Mouse (Mus musculus): ENCODE data around the gene Tmem216. TPM values are rescaled to one million over a fixed set of nuclear protein-coding genes. Genes with fewer than 3 reads are reported as not detected.
A peak's percentile ranks its signal among the peaks of the same experiment; 100 is the strongest.

The Tmem216 gene
- 60.0 and 65.8 TPM in 2 replicates for polyA plus RNA-seq (2014; fragmentation: Nextera tagmentation; extraction: Ambion mirVana)

DNA sequence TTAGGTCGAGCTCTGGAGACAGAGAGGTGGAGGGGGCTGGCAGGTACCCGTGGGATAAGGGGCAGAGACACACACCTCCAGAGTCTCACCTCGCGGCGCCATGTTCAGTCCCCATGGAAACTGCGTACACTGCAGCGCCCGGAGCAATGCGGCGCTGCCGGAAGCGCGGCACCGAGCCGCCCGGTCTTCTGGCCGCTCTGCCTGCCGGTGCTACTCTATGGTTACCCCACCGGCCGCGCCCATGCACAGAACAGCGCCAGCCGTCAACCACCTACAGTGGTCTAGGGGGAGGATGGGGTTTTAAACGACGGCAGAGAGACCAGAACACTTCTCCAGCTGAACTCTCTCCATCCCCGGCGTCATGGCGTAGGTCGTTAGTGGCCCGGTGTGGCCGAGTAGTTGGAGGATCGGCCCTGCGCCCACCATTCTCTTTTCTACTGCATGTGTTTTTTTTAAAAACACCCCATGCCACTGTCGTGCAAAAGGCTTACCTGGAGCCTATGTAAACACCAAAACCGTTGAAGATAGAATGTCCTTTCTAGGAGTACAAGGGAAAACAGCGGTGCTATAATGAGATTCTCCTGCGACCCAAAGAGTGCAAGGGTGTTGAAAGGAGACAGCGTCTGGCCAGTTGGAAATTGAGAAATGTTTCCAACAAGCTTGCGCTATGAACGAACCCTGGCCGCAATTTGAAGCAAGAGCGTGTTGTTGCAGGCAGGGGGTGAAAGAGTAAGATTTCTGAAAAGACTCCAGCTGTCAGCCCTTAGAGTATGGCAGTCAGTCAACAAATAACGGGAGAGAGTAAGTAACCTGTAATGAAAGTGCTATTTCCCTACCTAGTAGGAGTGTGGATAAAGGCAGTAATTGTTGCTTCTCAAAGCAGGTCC is at the start of gene Tmem216:
Gene Tmem216 (minus strand): TSS at position 615 of the 887 bp plus-strand sequence.
- H3K27me3 ChIP-seq (ENCODE audit: control insufficient read depth, insufficient read depth, low read length), result no peaks in the 10 kb centered on the region
- H3K9ac ChIP-seq (replicated peaks; ENCODE audit: low read length), result peak within 1 kb of the TSS; percentile 67
- peak within 1 kb of the TSS; percentile 87 for H3K27ac ChIP-seq (replicated peaks; ENCODE audit: low read depth, low read length)
- H3K4me3 ChIP-seq (replicated peaks; ENCODE audit: low read depth, low read length), result peak within 1 kb of the TSS; percentile 55
- H3K36me3 ChIP-seq (ENCODE audit: control insufficient read depth, insufficient read depth, low read length), result peaks cover 31% of the 10 kb centered on the region
- no peaks in the 10 kb centered on the region for H3K9me3 ChIP-seq (ENCODE audit: control insufficient read depth, low read length)
- peak; percentile 93 for DNase-seq
- H3K4me2 ChIP-seq (ENCODE audit: low read length), result peak within 1 kb of the TSS; percentile 62
- H3K4me1 ChIP-seq (ENCODE audit: control insufficient read depth, insufficient read depth, low read length), result peaks cover 18% of the 10 kb centered on the region
- ATAC-seq (ENCODE audit: low FRiP score, low TSS enrichment), result peak; percentile 98
- 1% methylated on average over 43 of the region's 43 CpGs for WGBS

DNA sequence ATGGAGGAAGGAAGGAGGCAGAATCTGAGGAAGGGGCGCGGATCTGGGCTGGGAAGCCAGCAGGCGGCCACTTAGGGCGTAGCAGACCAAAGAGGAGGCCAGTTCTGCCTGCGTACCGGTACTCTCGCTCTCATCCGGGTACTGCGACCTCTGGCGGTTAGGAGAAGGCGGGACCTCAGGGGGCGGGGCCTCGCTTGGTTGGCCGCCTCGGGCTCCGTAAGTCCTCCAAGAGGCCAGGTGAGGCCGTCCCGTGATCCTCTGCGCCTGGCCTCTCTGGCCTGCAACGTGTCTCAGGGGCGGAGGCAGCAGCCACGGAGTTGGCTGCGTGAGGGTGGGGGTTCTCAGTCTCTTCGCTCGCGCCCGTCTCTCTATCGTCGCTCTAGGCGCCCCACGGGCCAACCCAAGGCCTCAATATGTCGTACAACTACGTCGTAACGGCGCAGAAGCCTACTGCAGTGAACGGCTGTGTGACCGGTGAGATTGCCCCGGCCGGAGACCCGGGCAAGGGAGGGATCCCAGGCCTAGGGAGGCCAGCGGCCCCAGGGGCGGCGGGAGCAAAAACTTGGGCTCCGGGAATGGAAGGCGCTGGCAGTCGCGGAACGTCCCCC is 49.4 kb upstream of the Tmem216 start, which contains the start of the genes Ddb1 and Tkfc:
Gene Ddb1 (plus strand): TSS at position 35 of the 608 bp plus-strand sequence.
Gene Tkfc (minus strand): TSS at position 362 of the 608 bp plus-strand sequence.
- H3K27me3 ChIP-seq (ENCODE audit: control insufficient read depth, insufficient read depth, low read length), result no peaks in the 10 kb centered on the region
- peak within 1 kb of the TSS; percentile 86 for H3K9ac ChIP-seq (replicated peaks; ENCODE audit: low read length)
- peak within 1 kb of the TSS; percentile 88 for H3K4me3 ChIP-seq (replicated peaks; ENCODE audit: low read depth, low read length)
- H3K4me1 ChIP-seq (ENCODE audit: control insufficient read depth, insufficient read depth, low read length), result peaks cover 26% of the 10 kb centered on the region
- H3K36me3 ChIP-seq (ENCODE audit: control insufficient read depth, insufficient read depth, low read length), result peaks cover 36% of the 10 kb centered on the region
- H3K4me2 ChIP-seq (ENCODE audit: low read length), result peak within 1 kb of the TSS; percentile 79
- no peaks in the 10 kb centered on the region for H3K9me3 ChIP-seq (ENCODE audit: control insufficient read depth, low read length)
- under 1% methylated on average over 49 of the region's 49 CpGs for WGBS
- ATAC-seq (ENCODE audit: low FRiP score, low TSS enrichment), result peak; percentile 96
- DNase-seq, result peak; percentile 100
- H3K27ac ChIP-seq (replicated peaks; ENCODE audit: low read depth, low read length), result peak within 1 kb of the TSS; percentile 89

DNA sequence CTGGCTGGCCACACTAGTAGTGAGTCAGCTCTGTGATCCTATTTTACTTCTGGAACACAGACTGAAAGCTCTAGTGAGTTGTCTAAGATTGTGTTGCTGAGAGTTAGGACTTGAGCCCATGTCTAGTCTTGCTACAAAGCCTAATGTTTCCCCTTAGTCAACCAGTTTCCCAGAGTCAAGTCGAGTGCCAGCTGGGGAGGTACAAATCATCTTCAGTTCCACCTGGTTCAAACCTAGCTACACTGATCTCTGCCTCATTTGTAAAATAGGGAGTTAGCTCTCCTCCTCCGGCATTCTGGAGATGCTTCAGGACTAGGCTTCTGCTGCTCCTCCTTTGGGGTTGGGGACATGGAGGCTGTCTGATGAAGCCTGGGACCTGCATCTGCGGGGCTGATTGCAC is 48.5 kb upstream of the Tmem216 start:
- no peaks in the 10 kb centered on the region for H3K9me3 ChIP-seq (ENCODE audit: control insufficient read depth, low read length)
- peak overlapping the region; percentile 88 for H3K4me3 ChIP-seq (replicated peaks; ENCODE audit: low read depth, low read length)
- WGBS, result 68% methylated on average over 3 of the region's 3 CpGs
- H3K4me2 ChIP-seq (ENCODE audit: low read length), result peak overlapping the region; percentile 79
- no peak for ATAC-seq (ENCODE audit: low FRiP score, low TSS enrichment)
- peaks cover 26% of the 10 kb centered on the region for H3K4me1 ChIP-seq (ENCODE audit: control insufficient read depth, insufficient read depth, low read length)
- peak overlapping the region; percentile 86 for H3K9ac ChIP-seq (replicated peaks; ENCODE audit: low read length)
- peaks cover 33% of the 10 kb centered on the region for H3K36me3 ChIP-seq (ENCODE audit: control insufficient read depth, insufficient read depth, low read length)
- DNase-seq, result peak; percentile 11
- peak overlapping the region; percentile 89 for H3K27ac ChIP-seq (replicated peaks; ENCODE audit: low read depth, low read length)
- H3K27me3 ChIP-seq (ENCODE audit: control insufficient read depth, insufficient read depth, low read length), result no peaks in the 10 kb centered on the region

DNA sequence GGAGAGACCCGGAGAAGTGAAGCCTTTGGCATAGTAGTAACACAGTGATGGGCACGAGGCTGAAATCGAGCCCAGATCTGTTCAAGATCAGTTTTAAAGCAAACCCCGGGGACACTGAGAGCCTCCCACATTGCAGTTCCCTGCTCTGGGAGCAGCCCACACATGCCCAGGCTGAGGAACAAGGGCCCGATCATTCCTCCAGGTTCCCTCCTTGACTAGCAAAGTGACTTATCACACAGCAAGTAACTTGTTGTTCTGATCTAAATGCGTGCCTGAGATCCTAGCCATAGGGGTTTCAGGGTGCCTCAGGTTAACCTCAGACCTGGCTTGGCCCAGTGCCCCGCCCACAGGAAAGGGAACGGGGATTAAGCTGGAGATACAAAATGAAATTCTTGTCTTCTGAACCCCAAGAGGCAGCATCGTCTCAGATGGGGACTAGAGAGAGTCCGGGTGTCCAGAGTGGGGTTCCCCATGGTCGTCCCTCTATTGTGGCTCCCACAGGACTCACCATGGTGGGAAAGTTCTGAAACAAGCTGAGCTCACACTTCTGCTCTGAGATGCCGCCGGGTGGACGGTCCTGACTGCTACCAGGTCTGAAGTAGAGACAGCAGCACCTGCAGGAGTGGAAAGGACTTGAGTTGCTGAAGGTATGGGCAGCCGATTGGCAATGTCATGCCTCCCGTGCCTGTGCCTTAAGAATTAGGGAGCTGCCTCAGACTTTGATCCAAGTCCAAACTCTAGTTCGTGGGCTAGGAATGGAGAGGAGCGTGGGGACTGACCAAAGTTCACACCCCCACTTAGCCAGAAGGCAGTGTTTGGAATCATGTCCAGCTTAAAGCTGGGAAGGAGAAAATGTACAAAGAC is 47.9 kb upstream of the Tmem216 start:
- Histone ChIP-seq H3K4me1 (ENCODE audit: control insufficient read depth, insufficient read depth, low read length) (peaks cover 26% of the 10 kb centered on the region), H3K36me3 (ENCODE audit: control insufficient read depth, insufficient read depth, low read length) (peaks cover 31% of the 10 kb centered on the region), H3K4me2 (ENCODE audit: low read length) (peak overlapping the region; percentile 79; the same call in 1 of the 2 replicates), H3K4me3 (replicated peaks; ENCODE audit: low read depth, low read length) (no peak overlapping the region), H3K27me3 (ENCODE audit: control insufficient read depth, insufficient read depth, low read length) (no peaks in the 10 kb centered on the region), H3K9me3 (ENCODE audit: control insufficient read depth, low read length) (no peaks in the 10 kb centered on the region), H3K9ac (replicated peaks; ENCODE audit: low read length) (no peak overlapping the region; the same call in 1 of the 2 replicates), H3K27ac (replicated peaks; ENCODE audit: low read depth, low read length) (no peak overlapping the region)
- 89% methylated on average over 18 of the region's 18 CpGs for WGBS
- ATAC-seq (ENCODE audit: low FRiP score, low TSS enrichment), result no peak
- no peak for DNase-seq

DNA sequence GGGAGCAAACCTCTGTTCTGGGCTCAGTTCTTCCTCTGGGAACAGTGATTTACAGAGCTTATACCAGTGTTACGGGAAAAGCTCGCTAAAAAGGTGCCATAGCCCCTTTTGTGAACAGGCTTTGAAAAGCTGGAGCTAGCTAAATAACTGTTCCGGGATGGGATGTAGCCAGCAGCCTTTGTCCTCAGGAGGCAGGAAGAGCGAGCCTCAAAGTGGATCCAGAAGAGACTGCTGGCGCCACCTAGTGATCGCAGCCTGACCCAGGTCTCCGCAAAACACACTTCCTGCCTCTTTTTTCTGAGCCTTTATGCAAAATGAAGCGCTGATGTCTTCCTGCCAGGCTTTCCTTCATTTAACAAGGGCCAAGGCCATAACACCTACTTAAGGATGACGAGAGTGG is 46.7 kb upstream of the Tmem216 start:
- Histone ChIP-seq H3K27me3 (ENCODE audit: control insufficient read depth, insufficient read depth, low read length) (no peaks in the 10 kb centered on the region), H3K4me3 (replicated peaks; ENCODE audit: low read depth, low read length) (peak overlapping the region; percentile 33), H3K27ac (replicated peaks; ENCODE audit: low read depth, low read length) (peak overlapping the region; percentile 97), H3K4me2 (ENCODE audit: low read length) (peak overlapping the region; percentile 68), H3K9me3 (ENCODE audit: control insufficient read depth, low read length) (no peaks in the 10 kb centered on the region), H3K36me3 (ENCODE audit: control insufficient read depth, insufficient read depth, low read length) (peaks cover 23% of the 10 kb centered on the region), H3K4me1 (ENCODE audit: control insufficient read depth, insufficient read depth, low read length) (peaks cover 26% of the 10 kb centered on the region), H3K9ac (replicated peaks; ENCODE audit: low read length) (peak overlapping the region; percentile 78)
- ATAC-seq (ENCODE audit: low FRiP score, low TSS enrichment) (peak; percentile 67; the same call in 1 of the 2 replicates), DNase-seq (peak; percentile 96)
- under 1% methylated on average over 9 of the region's 9 CpGs for WGBS

DNA sequence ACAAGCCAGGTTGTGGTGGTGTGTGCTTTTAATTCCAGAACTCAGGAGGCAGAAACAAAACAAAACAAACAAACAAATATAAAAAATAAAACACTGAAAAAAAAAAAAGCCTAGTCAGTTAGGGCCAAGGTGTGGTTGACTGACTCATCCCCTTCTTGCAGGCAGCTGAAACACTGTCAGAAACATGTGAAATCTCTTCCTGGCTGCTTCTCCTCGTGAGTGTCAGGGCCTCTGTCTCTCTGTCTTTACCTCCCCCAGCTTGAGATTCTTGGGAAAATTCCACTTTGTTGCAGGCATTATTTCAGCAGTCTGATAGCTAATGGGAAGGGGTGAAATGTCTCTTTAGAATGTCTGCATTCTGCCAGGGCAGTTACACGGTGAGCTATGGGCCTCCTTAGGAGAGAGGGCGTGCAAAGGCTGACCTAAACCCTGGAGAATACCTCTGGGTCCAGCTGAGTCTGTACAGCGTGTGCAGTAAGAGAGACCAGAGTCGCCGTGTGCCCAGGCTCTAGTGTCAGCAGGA is 46.3 kb upstream of the Tmem216 start:
- DNase-seq, result no peak

DNA sequence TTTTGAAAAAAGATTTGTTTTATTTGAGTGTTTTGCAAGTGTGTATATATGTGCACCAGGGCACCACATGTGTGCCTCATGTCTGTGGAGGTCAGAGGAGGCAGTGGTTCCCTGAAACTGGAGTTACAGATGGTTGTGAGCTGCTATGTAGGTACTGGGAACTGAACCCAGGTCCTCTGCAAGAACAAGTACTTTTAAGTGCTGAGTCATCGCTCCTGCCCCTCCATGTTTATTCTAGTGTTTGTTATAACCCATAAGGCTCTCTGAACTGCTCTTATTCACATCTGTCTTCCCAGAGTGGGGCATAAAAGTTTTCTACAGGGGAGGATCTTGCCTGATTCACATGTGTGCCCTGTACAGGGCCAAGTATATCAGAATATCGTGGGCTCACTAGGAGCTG is 43.6 kb upstream of the Tmem216 start:
- Histone ChIP-seq H3K27me3 (ENCODE audit: control insufficient read depth, insufficient read depth, low read length) (no peaks in the 10 kb centered on the region), H3K36me3 (ENCODE audit: control insufficient read depth, insufficient read depth, low read length) (peaks cover 27% of the 10 kb centered on the region), H3K4me3 (replicated peaks; ENCODE audit: low read depth, low read length) (no peak overlapping the region), H3K4me2 (ENCODE audit: low read length) (no peak overlapping the region), H3K4me1 (ENCODE audit: control insufficient read depth, insufficient read depth, low read length) (peaks cover 14% of the 10 kb centered on the region), H3K9ac (replicated peaks; ENCODE audit: low read length) (no peak overlapping the region), H3K27ac (replicated peaks; ENCODE audit: low read depth, low read length) (no peak overlapping the region), H3K9me3 (ENCODE audit: control insufficient read depth, low read length) (no peaks in the 10 kb centered on the region)
- 97% methylated on average over 2 of the region's 2 CpGs for WGBS
- DNase-seq, result no peak
- no peak for ATAC-seq (ENCODE audit: low FRiP score, low TSS enrichment)

More for the DNA sequence above, 46.3 kb upstream of the Tmem216 start:
- H3K4me2 ChIP-seq (ENCODE audit: low read length), result peak overlapping the region; percentile 68
- 0% methylated on average over 6 of the region's 6 CpGs for WGBS
- H3K4me3 ChIP-seq (replicated peaks; ENCODE audit: low read depth, low read length), result peak overlapping the region; percentile 33
- peaks cover 18% of the 10 kb centered on the region; the same call in 1 of the 2 replicates for H3K36me3 ChIP-seq (ENCODE audit: control insufficient read depth, insufficient read depth, low read length)
- H3K9me3 ChIP-seq (ENCODE audit: control insufficient read depth, low read length), result no peaks in the 10 kb centered on the region
- H3K27ac ChIP-seq (replicated peaks; ENCODE audit: low read depth, low read length), result peak overlapping the region; percentile 97
- H3K27me3 ChIP-seq (ENCODE audit: control insufficient read depth, insufficient read depth, low read length), result no peaks in the 10 kb centered on the region
- ATAC-seq (ENCODE audit: low FRiP score, low TSS enrichment), result peak; percentile 28; the same call in 1 of the 2 replicates
- peaks cover 26% of the 10 kb centered on the region for H3K4me1 ChIP-seq (ENCODE audit: control insufficient read depth, insufficient read depth, low read length)
- peak overlapping the region; percentile 78 for H3K9ac ChIP-seq (replicated peaks; ENCODE audit: low read length)

DNA sequence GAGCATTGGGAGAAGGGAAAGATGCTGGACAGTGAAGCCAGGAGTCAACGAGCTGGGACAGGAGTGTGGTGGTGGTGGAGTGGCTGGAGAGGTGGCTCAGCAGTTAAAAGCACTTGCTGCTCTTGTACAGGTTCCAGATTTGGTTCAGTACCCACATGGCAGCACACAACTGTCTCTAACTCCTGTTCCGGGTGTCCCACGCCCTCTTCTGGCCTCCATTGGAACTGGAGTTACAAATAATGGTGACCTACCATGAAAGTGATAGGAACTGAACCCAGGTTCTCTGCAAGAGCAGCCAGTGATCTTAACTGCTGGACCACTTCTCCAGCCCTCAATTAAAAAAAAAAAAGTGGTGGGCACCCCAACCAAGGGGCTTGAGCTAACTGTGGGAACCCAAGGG is 42.1 kb upstream of the Tmem216 start:
- WGBS, result 38% methylated on average over 3 of the region's 3 CpGs
- Histone ChIP-seq H3K4me3 (replicated peaks; ENCODE audit: low read depth, low read length) (no peak overlapping the region), H3K9ac (replicated peaks; ENCODE audit: low read length) (no peak overlapping the region), H3K27ac (replicated peaks; ENCODE audit: low read depth, low read length) (no peak overlapping the region), H3K9me3 (ENCODE audit: control insufficient read depth, low read length) (no peaks in the 10 kb centered on the region), H3K27me3 (ENCODE audit: control insufficient read depth, insufficient read depth, low read length) (no peaks in the 10 kb centered on the region), H3K4me2 (ENCODE audit: low read length) (no peak overlapping the region), H3K36me3 (ENCODE audit: control insufficient read depth, insufficient read depth, low read length) (peaks cover 39% of the 10 kb centered on the region), H3K4me1 (ENCODE audit: control insufficient read depth, insufficient read depth, low read length) (peaks cover 8% of the 10 kb centered on the region; the same call in 1 of the 2 replicates)
- DNase-seq (no peak), ATAC-seq (ENCODE audit: low FRiP score, low TSS enrichment) (no peak)

All from midbrain, embryonic 14.5 days (tissue).